Mouse (Mus musculus): ENCODE data around the gene Zfp599.

GRCm38 (mm10) chr9:22259184-22260091, at the start of gene Zfp599:
- TF ChIP-seq HCFC1 (IDR thresholded peaks at IDR 0.05; ENCODE audit: borderline replicate concordance, insufficient read depth, low read length) = peak; percentile 28; the same call in 1 of the 2 replicates
- no peak for TF ChIP-seq MAFK (IDR thresholded peaks at IDR 0.05; ENCODE audit: insufficient read depth, low read depth, low read length)
- TF ChIP-seq CHD2 (IDR thresholded peaks at IDR 0.05; ENCODE audit: low read depth, low read length) = peak; percentile 53; the same call in 1 of the 2 replicates
- no peak for TF ChIP-seq ZNF384 (IDR thresholded peaks at IDR 0.05; ENCODE audit: low read depth, low read length)

Data from ES-E14 (cell line).